In the genomic region with DNA sequence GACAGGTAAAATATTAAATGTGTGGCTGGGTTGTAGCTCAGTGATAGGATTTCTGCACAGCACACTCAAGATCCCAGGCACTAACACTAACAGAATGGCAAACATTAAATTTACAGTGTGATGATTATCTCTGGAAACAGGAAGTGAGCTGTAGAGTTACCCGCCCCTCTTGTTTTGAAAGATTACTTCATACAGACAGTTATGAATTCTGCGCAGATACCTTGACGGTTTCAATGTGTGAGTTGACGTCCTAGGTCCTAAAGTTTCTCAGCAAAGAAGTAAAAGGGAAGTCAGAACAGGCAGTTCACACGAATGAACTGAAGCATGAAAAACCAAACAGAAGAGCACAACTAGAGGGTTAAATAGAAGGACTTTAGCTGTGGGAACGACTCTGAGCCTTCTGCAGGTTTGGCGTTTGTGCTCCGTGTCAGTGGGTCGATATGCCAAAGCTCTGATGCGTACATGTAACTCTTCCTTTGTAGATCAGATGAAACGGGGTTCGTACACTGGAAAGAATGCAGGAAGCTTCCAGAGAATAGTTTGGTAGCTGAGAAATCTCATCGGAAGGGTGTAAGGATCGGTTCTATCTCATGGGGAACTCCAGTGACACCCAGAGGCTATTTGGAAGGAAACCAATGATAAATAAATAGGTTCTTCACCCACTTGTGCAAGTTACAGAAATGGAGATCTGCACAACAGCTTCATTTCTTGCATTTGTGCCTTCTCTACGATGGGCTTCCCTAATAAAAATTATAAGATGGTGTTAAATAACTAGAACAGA, we compare ENCODE assay signal across 15 mouse cellular contexts. TPM values are rescaled to one million over a fixed set of nuclear protein-coding genes. Genes with fewer than 3 reads are reported as not detected.
A peak's percentile ranks its signal among the peaks of the same experiment; 100 is the strongest.
DNase-seq lines count a peak whose midpoint lies in the region; ATAC-seq lines count a peak whose summit lies in the region.
"Had no signal": no experiment of that assay in that cellular context is flagged by ENCODE, and none has a peak within 500 bp of the region (broad histone marks: within the 10 kb centered on the region; RNA-seq: fewer than 3 reads in every experiment).

No protein-coding gene starts in this region.

- no peak overlapping the region for H3K9ac ChIP-seq in liver, embryonic 12.5 days
- H3K9ac ChIP-seq in forebrain, embryonic 13.5 days, result no peak overlapping the region
- H3K9ac ChIP-seq: embryonic facial prominence, embryonic 13.5 days had no signal

- no peak overlapping the region for H3K4me2 ChIP-seq in liver, embryonic 12.5 days
- H3K4me2 ChIP-seq in forebrain, embryonic 13.5 days, result no peak overlapping the region
- H3K4me2 ChIP-seq: embryonic facial prominence, embryonic 13.5 days had no signal

- no peaks in the 10 kb centered on the region for H3K27me3 ChIP-seq in liver, embryonic 12.5 days (replicated peaks)
- no peaks in the 10 kb centered on the region for H3K27me3 ChIP-seq in forebrain, embryonic 13.5 days
- H3K27me3 ChIP-seq: embryonic facial prominence, embryonic 13.5 days had no signal

- no peak for DNase-seq in liver
- peak; percentile 64 for DNase-seq in CD4-positive, CD25-positive, alpha-beta regulatory T cell, adult 2 months (ENCODE audit: low read depth, low spot score)
- no peak for DNase-seq in ovary, adult 18-20 months (ENCODE audit: low spot score)
- no peak for DNase-seq in urinary bladder, postnatal 36 days (ENCODE audit: low spot score in 2 of 2)
- DNase-seq: cerebellum, postnatal 14 days; heart, adult 11 months; kidney, adult 8-10 months; layer of hippocampus, adult 9-11 months; left cerebral cortex, postnatal 4 days; thymus, postnatal 14 days had no signal

- no peak for ATAC-seq in liver, embryonic 12.5 days
- ATAC-seq in granulocyte monocyte progenitor cell, adult 5-6 weeks (replicated peaks; ENCODE audit: poor library complexity, severe bottlenecking), result peak; percentile 85
- peak; percentile 72 for ATAC-seq in megakaryocyte progenitor cell, adult 5-6 weeks (replicated peaks; ENCODE audit: poor library complexity)
- no peak for ATAC-seq in forebrain, embryonic 13.5 days

- H3K9me3 ChIP-seq in liver, embryonic 12.5 days (replicated peaks), result no peaks in the 10 kb centered on the region
- no peaks in the 10 kb centered on the region for H3K9me3 ChIP-seq in forebrain, embryonic 13.5 days (replicated peaks)
- H3K9me3 ChIP-seq: embryonic facial prominence, embryonic 13.5 days had no signal

- no peak overlapping the region for H3K4me3 ChIP-seq in liver, embryonic 12.5 days
- no peak overlapping the region for H3K4me3 ChIP-seq in forebrain, embryonic 13.5 days
- H3K4me3 ChIP-seq: embryonic facial prominence, embryonic 13.5 days had no signal

- WGBS in liver, embryonic 12.5 days (ENCODE audit: insufficient replicate concordance), result 67% methylated on average over 15 of the region's 15 CpGs
- 84% methylated on average over 15 of the region's 15 CpGs for WGBS in forebrain, embryonic 13.5 days

- peaks cover 42% of the 10 kb centered on the region for H3K4me1 ChIP-seq in liver, embryonic 12.5 days
- no peaks in the 10 kb centered on the region for H3K4me1 ChIP-seq in forebrain, embryonic 13.5 days
- H3K4me1 ChIP-seq: embryonic facial prominence, embryonic 13.5 days had no signal

- H3K27ac ChIP-seq in liver, embryonic 12.5 days, result peak overlapping the region; percentile 83; the same call in 1 of the 2 replicates
- no peak overlapping the region for H3K27ac ChIP-seq in forebrain, embryonic 13.5 days
- H3K27ac ChIP-seq: embryonic facial prominence, embryonic 13.5 days had no signal

- no peaks in the 10 kb centered on the region for H3K36me3 ChIP-seq in liver, embryonic 12.5 days
- no peaks in the 10 kb centered on the region for H3K36me3 ChIP-seq in forebrain, embryonic 13.5 days (ENCODE audit: poor library complexity, severe bottlenecking)
- H3K36me3 ChIP-seq: embryonic facial prominence, embryonic 13.5 days had no signal

RNA-seq across cellular contexts. Expression of a gene that starts 19.0 kb away (rescaled TPM):
- 88.3 and 96.9 TPM in 2 replicates for polyA plus RNA-seq in liver, embryonic 12.5 days (2016; fragmentation: Nextera tagmentation; extraction: Ambion mirVana)
- 6.2 and 12.7 TPM in 2 replicates for total RNA-seq in granulocyte monocyte progenitor cell, adult 5-6 weeks (2014; fragmentation: Nextera tagmentation)
- 52.5 and 66.5 TPM in 2 replicates for total RNA-seq in granulocyte monocyte progenitor cell, adult 5-6 weeks (2017)
- total RNA-seq in megakaryocyte progenitor cell, adult 5-6 weeks (2015), result 50.6 and 58.0 TPM in 2 replicates
- 40.4 and 64.3 TPM in 2 replicates for total RNA-seq in megakaryocyte progenitor cell, adult 5-6 weeks (2017)
- polyA plus RNA-seq in forebrain, embryonic 13.5 days (2015; fragmentation: Nextera tagmentation; extraction: Ambion mirVana), result 13.9 and 16.9 TPM in 2 replicates

Comparison
In these comparisons a context has a peak if more than half of its experiments do, and no peak if none do; other contexts are left out.
1. ATAC-seq: peak in granulocyte monocyte progenitor cell, adult 5-6 weeks (single experiment) and megakaryocyte progenitor cell, adult 5-6 weeks (single experiment); none in liver, embryonic 12.5 days (single experiment) and forebrain, embryonic 13.5 days (single experiment).